Mouse (Mus musculus) layer of hippocampus, postnatal 36 days (tissue): ENCODE measurements at regions not wholly inside any gene's neighbourhood (a gene's known extent, or its start where the extent isn't known, plus 50 kb on each side); places are given as distances from the start of the nearest gene placed in this dataset.
"Not testable (repeated sequence)": the region's sequence is repeated elsewhere in the genome, so short reads cannot be mapped to it uniquely, and the experiment has no call there.

ENCODE experiments used
- DNase-seq, 2 experiments: peaks; one replicate each; pipeline ENCODE4 v3.0.0; 2022

DNA sequence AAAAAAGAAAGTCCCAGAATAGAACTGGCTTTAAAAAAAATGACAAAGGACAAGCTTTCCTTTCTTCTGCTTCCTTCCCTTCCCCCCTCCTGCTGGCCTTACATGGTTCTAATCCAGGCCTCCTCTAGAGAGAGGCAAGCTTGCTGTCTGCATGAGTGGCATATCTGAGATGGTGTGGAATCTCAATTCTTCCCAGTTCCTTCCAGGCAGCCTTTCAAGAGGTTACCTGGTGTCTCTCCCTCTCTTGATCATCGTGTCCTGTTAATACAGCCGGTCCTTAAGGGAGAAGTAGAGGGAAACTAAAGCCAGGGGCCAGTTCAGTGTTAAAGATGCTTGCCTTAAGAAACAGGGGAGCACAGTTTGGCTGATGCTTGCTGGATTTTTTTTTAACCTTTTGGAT is 607.1 kb upstream of the Clint1 start:
- no peak for DNase-seq

DNA sequence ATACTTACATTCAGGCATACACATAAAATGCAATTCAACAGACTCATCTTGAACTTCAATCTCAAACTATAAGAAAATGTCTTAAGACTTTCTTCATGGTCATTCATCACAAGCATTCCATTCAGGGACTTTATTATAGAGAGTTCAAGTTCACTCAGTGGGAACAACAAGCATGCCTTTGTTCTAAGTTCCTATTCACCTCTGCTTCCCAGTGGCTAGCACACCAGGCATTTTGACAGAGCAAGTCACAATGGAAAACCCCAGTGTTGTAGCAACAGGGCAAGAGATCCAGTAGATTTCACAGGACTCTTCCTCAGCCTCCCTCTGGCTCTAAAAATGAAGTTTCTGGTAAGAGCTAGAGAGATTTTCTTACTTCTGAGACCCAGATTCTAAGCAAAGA is 595.8 kb upstream of the Clint1 start:
- no peak for DNase-seq

DNA sequence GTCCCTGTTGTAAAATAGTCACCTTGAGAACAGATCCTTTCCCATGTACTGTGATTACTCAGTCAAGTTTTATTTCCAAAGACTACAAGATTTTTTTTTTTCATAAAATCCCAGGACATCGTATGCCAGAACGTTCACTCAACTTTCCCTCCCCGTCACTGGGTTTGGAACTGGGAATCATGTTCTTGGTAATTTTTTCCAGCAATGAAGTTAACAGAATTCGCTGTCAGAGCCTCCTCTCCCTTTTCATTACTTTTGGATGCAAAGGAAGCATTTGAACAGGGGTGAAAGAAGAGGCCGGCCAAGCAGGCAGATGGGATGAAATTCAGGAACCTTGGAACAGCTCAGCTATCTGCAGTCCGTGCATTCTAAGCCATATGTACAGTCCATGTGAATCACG is 589.7 kb upstream of the Clint1 start:
- no peak for DNase-seq

DNA sequence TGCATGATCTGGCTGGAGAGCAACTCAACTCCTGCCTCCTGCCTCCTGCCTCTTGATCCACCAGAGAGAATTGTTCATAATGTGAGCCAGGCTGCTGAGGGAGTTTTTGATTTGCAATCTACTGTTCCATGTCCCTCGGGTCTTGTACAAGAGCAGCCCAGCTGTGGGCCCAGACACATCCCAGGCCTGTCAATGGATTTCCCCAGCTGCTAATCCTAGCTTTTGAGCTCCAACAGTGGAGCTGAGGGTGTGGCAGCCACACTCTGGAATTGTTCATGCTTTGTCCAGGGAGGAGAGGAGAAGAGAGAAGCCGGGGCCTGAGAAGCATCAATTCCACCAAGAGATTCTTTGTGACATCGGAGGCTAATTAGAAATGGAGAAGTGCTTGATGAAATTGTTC is 587.9 kb upstream of the Clint1 start:
- DNase-seq: no peak

DNA sequence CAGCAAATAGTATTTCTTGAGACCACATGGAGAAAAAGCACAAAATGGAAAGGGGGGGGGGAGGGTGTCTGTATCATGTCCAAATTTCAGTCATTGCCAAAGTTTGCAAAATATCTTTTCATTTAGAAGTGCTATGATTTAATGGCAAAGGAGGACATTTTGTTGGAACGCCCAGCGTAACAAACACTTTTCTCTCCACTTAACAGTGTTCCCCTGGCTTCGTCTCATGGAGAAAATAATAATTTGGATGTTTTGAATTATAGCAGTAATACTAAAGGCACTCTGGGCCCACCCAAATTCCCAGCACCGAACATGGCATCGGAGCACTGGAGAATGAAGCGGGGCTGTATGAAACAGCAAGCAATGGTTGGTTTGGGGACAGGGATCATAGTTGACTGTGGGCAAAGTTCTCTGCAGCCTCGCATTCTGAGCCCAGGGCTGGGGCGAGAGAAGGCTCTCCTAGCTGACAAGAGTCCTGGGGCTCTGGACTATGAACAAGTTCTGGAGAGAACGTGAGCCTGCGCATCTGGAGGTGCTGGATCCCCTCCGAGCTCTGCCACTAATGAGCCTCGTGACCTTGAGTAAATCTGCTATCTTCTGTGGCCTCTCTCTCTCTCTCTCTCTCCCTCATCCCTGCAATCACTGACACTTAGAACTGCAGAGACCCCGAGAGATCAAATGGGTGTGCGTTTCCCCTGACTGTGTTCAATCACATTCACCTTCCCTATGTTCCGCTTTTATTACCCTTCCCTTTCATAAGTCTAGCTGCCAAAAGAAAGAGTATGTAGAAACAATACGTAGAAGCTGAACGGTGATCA is 586.5 kb upstream of the Clint1 start:
- DNase-seq: no peak

DNA sequence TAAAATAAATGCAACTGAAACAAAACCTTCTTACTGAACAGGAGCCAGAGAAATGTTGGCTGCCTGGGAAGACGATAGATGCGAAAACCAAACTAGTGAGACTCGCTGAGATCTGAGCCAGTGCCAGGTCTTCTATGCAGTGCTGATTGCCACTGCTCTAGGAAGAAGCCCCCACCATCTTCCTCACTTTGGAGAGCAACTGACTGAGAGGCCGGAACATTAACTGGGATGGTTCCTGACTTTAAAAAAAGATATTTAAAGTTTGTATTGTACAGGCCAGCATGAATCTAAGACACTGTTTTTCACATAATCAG is 585.9 kb upstream of the Clint1 start:
- no peak for DNase-seq

DNA sequence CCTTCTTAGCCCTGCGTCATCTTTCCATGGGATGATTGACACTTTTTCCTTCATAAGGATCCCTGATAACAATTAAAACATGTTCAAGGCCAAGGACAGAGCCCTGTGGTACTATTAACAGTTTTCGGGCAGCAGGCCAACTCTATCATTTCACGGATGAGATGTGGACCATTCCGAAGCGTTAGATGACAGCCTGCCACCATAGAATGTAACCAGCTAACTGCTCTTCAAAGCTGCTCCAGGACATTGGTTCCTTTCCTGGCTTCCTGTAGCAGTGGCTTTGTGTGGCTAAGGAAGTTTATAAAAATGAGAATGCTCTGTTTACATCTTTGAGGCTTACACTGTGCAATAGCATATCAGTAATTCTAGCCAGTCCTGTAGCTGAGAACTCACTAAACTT is 582.6 kb upstream of the Clint1 start:
- no peak for DNase-seq

DNA sequence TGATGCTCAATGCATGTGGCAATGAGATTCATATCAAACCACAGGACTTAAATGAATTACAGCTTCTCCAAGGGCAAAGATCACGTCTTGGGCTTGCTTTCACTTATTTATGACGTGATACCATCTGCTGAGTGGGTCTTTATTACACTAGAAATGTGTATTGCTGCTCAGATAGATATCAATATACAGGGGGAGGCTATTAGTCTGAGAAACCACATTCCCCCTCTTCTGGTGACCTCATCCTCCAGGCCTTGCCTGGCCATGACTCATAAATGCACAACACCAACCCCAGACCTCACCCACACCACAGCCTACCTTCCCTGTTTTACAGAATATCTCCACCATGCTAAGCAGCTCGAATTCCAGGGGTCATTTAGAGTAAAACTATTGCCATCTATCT is 580.6 kb upstream of the Clint1 start:
- DNase-seq: no peak

DNA sequence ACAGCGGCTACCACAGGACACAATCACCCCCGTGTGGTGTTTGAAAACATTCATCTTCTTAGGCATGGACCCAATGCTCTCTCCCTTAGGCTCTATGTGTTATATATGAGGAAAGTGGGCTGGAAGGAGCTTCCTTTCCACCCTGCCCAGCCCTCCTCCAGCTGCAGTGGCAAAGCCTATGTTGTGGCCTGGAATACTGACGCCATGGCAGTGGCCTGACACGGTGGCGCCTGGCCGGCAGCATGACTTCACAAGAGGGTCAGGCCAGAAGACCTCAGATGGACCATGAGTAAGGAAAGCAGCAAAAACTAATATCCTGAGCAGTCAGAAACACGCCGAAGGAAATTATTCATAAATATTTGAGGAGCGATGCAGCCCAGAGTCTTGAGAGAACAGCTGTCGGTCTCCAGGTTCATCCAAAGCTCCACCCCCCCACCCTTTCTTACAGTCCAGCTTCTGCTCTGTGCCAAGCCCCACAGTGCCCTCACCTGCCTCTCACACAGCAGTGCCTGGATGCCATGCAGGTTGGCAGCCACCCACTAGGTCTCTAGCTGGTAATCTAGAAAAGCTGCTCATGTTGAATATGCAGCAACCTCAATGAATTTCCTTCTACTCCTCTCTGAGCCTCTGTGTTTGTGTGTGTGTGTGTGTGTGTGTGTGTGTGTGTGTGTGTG is 577.3 kb upstream of the Clint1 start:
- no peak for DNase-seq

DNA sequence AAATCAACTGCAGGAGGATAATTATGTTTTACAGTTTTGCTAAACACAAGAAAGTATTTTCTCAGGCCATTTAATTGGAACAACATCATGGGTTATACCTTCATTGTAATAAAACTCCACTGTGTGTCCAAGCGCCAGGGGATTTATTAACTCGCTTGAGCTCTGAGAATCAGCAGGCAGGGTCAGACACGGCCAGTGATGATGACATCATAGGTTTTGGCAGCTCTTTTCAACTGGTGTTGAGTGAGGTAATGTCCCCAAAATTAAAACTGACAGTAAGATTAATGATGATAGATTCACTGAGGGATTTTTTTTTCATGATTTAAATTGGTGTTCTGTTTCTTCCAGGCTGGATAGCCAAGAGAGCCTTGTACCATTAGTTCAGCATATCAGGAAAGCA is 576.7 kb upstream of the Clint1 start:
- DNase-seq: no peak

DNA sequence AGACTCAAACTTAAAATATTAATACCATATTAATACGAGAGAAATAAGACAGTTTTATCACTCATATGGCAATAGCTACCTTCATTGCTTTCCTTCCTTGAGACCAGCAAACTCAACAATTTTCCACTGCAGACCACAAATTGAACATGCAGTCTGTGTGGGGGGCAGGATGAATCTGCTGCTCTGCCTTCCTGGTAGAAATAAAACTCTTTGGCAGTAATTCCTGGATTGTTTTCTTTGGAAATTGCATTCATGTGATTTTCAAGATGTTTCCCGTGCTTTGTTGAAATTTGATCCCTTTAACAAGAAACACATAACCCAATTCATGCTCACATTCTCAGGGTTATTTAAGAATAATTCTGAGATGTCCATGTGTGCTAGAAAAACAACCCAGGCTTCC is 555.1 kb upstream of the Clint1 start:
- DNase-seq: no peak

DNA sequence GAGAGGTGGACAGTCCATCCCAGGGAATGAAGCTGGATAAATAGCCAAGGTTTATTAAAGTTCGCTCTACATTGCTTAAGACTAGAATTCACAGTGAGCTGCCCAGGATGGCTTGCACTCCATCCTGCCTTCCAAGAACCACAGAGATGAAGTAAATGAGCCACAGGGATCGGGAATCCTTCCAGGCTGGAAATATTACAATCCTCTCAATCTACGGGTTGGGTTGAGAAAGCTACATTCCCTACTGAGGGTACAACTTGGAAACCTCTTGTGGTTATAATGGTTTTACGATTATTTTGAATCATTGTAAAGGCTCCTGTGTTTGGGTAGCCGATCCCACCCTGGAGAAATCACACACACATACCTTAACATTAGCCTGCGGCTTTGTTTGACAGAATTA is 539.9 kb upstream of the Clint1 start:
- no peak for DNase-seq

DNA sequence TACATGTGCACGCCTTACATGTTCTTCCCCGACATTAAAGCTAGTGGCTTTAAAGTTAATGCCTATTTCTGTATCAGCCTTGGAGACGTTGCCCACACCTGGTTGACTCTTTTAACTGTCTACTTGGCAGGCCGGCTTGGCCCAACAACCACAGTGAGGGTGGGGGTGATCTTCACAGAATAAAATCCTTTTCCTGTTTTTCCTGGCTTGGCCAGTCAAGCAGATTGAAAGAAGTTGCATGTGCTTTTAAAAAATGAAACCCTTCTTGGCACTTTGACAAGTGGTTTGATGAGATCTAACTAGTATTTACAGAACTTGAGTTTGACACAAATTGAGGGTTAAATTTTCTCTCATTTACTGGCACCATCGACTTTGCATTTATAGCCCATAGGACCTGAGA is 528.1 kb upstream of the Clint1 start:
- DNase-seq: no peak

DNA sequence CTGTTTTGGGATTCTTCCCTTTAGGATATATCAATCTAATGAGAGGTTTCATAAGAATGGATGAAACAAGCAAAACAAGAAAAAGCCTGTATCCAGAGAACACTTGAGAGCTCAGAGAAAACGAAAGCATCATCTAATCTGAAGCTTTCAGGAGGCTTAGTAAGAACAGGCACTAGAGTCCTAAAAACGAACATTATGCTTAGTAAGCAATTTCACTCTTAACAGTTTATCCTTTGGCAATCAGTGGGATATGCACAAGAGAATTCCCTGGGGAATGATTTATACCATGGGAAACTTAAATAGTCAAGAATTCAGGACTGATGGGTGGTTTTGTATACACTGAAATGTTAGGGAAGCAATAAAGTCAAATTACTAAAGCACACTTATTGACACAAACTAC is 521.5 kb upstream of the Clint1 start:
- DNase-seq: no peak

DNA sequence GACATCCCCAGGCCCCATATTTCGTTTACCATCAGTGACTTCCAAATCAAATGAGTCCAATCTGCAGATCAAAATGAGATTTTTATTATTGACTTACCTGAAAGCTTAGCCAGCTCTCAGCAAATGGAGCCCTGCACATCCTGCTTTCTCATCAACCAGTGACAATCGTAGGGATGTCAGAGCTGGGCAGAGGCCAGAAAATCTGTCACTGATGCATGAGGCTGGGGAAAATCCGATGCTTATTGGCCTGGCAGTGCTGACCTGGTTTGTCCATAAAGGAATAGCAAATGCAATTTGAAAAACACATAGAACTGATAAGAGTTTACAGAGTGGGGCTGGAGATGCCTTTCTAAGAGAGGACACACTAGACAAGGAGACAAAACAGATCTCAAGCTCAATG is 518.1 kb upstream of the Clint1 start:
- DNase-seq: no peak

DNA sequence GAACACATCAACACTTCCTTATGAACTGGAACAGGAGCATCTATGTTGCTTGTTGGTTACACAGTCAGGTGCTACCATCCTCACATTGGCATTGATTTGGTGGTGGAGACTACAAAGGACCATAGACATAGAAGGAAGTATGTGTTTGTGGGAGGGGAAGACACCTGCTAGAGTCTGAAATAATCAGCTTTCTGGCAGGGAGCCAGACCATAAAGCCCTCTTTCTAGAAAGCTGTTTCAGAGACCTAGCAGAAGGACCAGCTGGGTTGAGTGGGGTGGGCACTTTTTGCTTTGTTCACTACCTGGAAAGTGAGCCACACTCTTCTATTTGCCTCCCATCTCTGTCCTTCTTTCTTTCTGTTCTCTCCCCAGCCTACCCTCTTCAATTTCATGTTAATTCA is 502.5 kb upstream of the Clint1 start:
- no peak for DNase-seq

DNA sequence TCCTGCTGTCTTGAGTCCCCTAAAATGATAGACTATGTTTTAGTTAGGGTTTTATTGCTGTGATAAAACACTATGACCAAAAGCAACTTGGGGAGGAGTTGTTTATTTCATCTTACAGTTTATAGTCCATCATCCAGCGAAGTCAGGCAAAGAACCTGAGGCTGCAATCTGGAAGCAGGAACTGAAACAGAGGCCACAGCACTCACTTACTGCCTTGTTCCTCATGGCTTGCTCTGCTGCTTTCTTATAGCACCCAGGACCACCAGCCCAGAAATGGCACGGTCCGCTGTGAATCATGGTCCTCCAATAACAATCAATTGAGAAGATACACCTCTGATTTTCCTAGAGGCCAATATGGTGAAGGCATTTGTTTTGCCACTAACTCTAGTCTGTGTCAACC is 486.5 kb upstream of the Clint1 start:
- no peak for DNase-seq

DNA sequence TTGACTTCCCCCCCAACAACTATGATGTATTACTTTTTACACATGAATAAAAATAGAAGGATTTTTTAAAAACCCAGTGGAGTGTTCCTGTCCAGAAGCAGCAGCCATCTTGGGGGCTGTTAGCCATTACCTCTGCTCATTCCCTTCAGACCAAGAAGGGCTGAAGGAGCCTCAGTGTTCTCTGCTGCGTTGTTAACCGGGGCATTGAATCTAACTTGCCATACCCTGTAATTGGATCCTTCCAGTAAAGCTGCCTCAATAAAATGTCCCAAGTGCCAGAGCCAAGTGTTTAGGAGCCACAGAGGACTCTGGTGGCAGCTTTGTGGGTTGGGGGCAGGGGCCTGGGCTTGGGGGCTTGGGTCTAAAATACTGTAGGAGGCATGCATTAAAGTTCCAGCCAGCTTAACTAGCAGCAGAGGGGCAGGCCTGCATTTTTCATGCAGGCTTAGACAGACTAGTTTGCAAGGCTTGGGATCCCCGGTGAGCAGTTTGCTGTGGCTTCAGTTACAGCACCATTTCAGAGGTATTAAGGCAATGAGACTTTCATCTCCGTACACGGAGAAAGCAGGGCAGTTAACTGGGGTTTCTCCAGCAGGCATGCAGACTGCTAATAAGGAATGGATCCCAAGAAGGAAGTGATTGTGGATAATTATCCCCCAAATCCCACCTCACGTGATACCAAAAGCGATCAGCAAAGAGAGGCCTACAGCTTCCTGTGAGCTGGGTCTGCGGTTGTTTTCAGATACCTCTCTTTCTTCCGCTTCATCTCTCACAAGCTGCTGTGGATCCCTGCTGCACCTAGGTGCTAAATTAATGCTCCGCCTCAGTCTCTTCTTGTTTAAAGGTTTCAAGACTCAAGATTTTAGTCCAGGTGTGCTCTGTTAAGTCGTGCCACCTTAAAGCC is 462.4 kb upstream of the Clint1 start:
- DNase-seq: no peak

DNA sequence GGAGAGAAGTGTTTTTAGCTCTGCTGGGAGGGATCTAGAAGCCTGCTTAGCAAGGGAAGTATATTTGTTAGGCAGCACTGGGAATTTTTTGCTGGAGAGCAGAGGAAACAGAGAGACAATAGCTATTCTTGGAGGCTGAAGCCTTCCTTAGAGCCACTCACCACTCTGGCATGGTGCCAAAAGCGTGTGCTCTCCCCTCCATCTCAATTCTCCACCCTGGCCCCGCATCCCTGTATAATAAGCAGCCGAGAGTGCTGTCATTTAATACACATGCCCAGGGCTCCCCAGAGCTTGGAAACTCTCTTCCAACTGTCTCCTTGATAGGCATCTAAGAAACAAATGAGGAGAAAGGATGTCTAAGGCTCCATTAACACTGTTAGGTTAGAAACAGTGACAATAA is 455.8 kb upstream of the Clint1 start:
- DNase-seq: no peak

DNA sequence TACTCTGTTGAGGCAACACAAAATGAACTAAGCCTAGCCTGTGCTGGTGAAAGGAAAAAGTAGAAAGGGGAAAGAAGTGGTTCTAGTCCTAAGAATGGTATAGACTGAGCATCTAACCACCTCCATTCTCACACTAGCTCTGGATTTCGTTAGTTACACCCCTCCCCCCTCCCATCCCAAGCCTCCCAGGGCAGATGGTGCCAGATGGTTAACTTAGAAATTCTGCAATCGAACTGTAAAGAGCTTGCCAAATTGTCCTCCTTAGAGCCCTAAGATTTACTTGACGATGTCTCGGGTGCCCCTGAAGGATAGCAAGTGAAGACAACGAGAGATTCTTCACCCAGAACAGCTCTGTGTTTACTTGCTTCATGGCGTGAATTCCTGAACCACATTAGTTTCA is 453.7 kb upstream of the Clint1 start:
- no peak for DNase-seq

DNA sequence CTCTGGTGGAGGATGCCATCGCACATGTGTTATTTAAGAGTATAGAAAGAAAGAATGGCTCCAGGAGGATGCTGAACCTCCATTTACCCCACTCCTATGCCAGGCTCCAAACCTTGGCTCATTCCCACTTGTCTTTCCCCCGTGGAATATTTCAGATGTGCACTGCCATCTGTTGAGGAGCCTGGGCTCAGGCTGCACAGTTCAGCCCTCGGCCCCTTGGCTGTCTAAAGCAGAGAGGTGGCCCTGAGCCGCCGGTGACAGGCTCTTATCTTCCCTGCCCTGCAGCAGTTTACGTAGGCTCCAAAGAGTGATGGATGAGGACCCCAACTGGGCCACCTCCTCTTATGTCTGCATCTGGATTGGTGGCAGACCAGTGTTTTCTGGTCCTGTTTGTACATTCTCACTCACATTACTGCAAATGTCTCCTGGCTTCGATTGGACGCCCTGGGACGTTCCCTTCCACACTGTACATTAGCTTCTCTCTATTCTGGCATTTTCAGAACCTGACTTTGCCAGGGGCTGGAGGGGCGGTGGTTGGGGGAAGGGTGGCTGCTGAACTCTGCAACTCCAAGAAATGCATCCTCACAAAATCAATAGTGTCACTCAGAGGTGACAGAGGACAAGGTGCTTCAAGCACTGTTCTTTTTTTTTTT is 447.3 kb upstream of the Clint1 start:
- DNase-seq: no peak

DNA sequence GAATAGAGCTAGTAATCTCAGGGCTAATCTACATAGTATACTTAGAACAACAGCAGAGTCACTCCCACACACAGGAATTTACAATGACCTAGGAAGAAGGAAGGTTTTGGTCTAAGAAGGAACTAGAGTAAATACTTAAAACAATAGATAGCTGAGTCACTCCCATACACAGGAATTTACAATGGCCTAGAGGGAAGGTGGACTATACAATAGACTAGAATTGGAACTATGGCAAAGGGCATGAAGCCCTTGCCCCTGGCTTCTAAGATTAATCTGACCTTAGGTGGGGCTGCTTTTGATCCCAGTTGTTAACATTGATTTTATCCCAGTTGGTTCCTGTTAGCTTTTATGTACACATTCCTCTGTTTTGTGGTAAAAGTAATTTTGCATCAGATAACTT is 427.8 kb upstream of the Clint1 start:
- not testable (repeated sequence) for DNase-seq
